ENCODE assay signal across 8 mouse cellular contexts in the genomic region with DNA sequence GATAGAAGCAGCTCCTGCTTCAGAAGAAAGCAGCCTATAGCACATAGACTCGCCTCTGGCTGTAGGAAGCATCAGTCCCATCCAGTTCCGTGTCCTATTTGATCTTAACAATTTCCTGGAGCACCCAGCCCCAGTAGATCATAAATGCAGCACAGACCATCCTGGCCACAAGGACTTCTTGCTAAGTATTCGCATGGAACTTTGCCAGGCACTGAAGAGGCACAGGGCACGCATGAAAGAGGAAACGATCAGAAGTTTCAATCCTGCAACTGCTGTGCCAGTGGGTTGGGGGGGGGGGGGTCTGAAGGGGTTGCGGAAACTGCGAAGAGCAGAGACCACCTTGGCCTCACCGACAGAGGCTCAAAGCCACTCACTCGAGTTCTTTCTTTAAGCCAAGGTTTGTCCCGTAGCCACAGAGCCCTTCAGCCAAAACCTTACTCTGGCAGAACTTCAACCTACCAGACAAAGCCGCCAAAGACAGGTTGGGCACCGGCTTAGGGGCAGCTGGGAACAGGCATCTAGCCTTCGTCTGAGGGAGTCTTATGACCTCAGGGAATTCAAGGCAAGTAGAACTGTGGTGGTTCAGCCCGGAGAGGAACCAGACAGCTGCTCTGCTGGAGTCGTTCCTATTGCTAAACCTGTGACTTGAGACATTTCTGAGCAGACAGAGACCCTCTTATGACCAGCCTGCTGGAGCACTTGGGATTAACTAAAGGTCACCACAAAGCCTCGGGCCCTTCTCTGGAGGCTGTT. TPM values are rescaled to one million over a fixed set of nuclear protein-coding genes. Genes with fewer than 3 reads are reported as not detected.
DNase-seq lines count a peak whose midpoint lies in the region; ATAC-seq and TF ChIP-seq lines count a peak whose summit lies in the region.

No protein-coding gene starts in this region.

- no peak overlapping the region for H3K4me3 ChIP-seq in lung, postnatal 0 days (ENCODE audit: low read depth, low read length)
- H3K4me3 ChIP-seq in kidney, adult 2 months (ENCODE audit: insufficient read depth, low read depth, low read length) = no peak overlapping the region

- no peak for TF ChIP-seq EP300 in lung, postnatal 0 days (IDR thresholded peaks at IDR 0.05)

- no peaks in the 10 kb centered on the region for H3K36me3 ChIP-seq in lung, postnatal 0 days (ENCODE audit: insufficient read depth, low read length)
- no peaks in the 10 kb centered on the region for H3K36me3 ChIP-seq in kidney, adult 2 months (ENCODE audit: control insufficient read depth, insufficient read depth, low read length)

- 0 out of 2 replicates have a peak, but pooled peaks cover 6% of the 10 kb centered on the region for H3K27me3 ChIP-seq in lung, postnatal 0 days (replicated peaks; ENCODE audit: insufficient read depth, low read length)
- no peaks in the 10 kb centered on the region for H3K27me3 ChIP-seq in kidney, adult 2 months (replicated peaks; ENCODE audit: control insufficient read depth, insufficient read depth, low read length)

- H3K4me1 ChIP-seq in lung, postnatal 0 days (ENCODE audit: insufficient read depth, low read depth, low read length) = peaks cover 29% of the 10 kb centered on the region; the same call in 1 of the 2 replicates
- peaks cover 18% of the 10 kb centered on the region; the same call in 1 of the 2 replicates for H3K4me1 ChIP-seq in kidney, adult 2 months (ENCODE audit: control insufficient read depth, insufficient read depth, low read length)

- WGBS in lung, postnatal 0 days = 41% methylated on average over 16 of the region's 16 CpGs
- 51% methylated on average over 16 of the region's 16 CpGs for WGBS in kidney, adult 2 months

- H3K9me3 ChIP-seq in lung, postnatal 0 days (ENCODE audit: low read length) = no peaks in the 10 kb centered on the region

- peak; percentile 47 to 60 for DNase-seq in cerebellum, postnatal 10 days
- no peak for DNase-seq in cerebellum, adult 11-12 months
- peak; percentile 48 for DNase-seq in lung, postnatal 0 days (ENCODE audit: low spot score)
- DNase-seq in lung, postnatal 25 days (ENCODE audit: low spot score) = no peak
- DNase-seq in kidney, adult 2 months = peak; percentile 78
- no peak for DNase-seq in thymus, postnatal 25 days
- DNase-seq in gastrocnemius, postnatal 14 days = no peak
- no peak for DNase-seq in thymus, postnatal 36 days

- H3K4me2 ChIP-seq in lung, postnatal 0 days (replicated peaks; ENCODE audit: low read depth, low read length) = peak overlapping the region; percentile 87

- H3K27ac ChIP-seq in lung, postnatal 0 days (ENCODE audit: low read length) = no peak overlapping the region
- peak overlapping the region; percentile 27; the same call in 1 of the 2 replicates for H3K27ac ChIP-seq in kidney, adult 2 months (ENCODE audit: insufficient read depth, low read depth, low read length)

- intact Hi-C loops in gastrocnemius, postnatal 14 days (cut with DNase I; ENCODE audit: low total_unique reads) = loop anchor here (5.0 kb wide), 1 partner anchor 344 kb away; no protein-coding TSS in a partner anchor

- no peak for TF ChIP-seq CTCF in lung, postnatal 0 days (IDR thresholded peaks at IDR 0.05)
- TF ChIP-seq CTCF in kidney, adult 2 months (conservative IDR thresholded peaks at IDR 0.05; ENCODE audit: insufficient read depth, insufficient read length, low read depth, low read length) = no peak

- no peak for ATAC-seq in lung, postnatal 0 days

- H3K9ac ChIP-seq in lung, postnatal 0 days (replicated peaks; ENCODE audit: low read depth) = no peak overlapping the region

- no peak for TF ChIP-seq POLR2A in kidney, adult 2 months (IDR thresholded peaks at IDR 0.05; ENCODE audit: low read depth, low read length)

RNA-seq across cellular contexts. Expression of gene Adm, which starts 3.9 kb away (rescaled TPM):
- polyA plus RNA-seq in lung, postnatal 0 days (2015; fragmentation: Nextera tagmentation; extraction: Ambion mirVana) = 4.8 and 7.8 TPM in 2 replicates
- 12.0 and 13.2 TPM in 2 replicates for polyA plus RNA-seq in kidney, adult 2 months (2012; rRNA removed)
- 1 to 10 TPM; 5.6 to 6.1 TPM for total RNA-seq in gastrocnemius, postnatal 14 days (2021)

RNA-seq across cellular contexts. Expression of gene Sbf2, which starts 16.6 kb away (rescaled TPM):
- 23.3 and 25.7 TPM in 2 replicates for polyA plus RNA-seq in lung, postnatal 0 days (2015; fragmentation: Nextera tagmentation; extraction: Ambion mirVana)
- polyA plus RNA-seq in kidney, adult 2 months (2012; rRNA removed) = 23.3 and 24.9 TPM in 2 replicates
- total RNA-seq in gastrocnemius, postnatal 14 days (2021) = 10 to 100 TPM; 19.4 to 21.5 TPM

Comparison
In these comparisons a context has a peak if more than half of its experiments do, and no peak if none do; other contexts are left out.
1. DNase-seq: peak in cerebellum, postnatal 10 days (2 of 2), lung, postnatal 0 days (single experiment) and kidney, adult 2 months (single experiment); none in cerebellum, adult 11-12 months (single experiment), lung, postnatal 25 days (single experiment), thymus, postnatal 25 days (single experiment), gastrocnemius, postnatal 14 days (single experiment) and thymus, postnatal 36 days (0 of 2).